Mouse (Mus musculus) lung, postnatal 36 days (tissue): ENCODE results near the gene Tmem88.

Source experiments
- DNase-seq: peaks from one replicate; pipeline ENCODE4 v3.0.0; 2022; ENCODE audit warnings: mixed read lengths

Tmem88 gene

GRCm38 (mm10) chr11:69398059-69398458 is at the start of gene Tmem88:
Tmem88 (minus strand) TSS chr11:69398234.
- DNase-seq, result peak; percentile 50

DNA sequence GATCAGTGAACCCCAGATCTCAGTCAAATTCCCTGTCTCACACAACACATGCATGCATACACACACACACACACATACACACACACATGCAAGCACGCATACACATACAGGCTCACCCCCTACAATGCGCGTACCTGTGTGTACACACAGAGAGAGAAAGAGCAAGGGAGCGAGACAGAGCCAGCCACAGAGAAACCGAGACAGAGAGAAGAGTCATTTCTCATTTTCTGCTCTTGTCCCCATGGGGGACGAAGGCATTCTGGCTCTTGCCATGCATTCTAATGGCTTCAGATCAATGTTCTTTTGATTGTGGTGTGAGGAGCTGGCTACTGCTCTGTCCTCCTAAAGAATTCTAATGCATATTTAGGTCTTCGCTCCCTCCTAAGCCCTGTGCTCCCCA is 49.3 kb upstream of the Tmem88 start:
- DNase-seq, result no peak

GRCm38 (mm10) chr11:69443328-69443727 is 45.3 kb upstream of the Tmem88 start:
- peak; percentile 79 for DNase-seq

DNA sequence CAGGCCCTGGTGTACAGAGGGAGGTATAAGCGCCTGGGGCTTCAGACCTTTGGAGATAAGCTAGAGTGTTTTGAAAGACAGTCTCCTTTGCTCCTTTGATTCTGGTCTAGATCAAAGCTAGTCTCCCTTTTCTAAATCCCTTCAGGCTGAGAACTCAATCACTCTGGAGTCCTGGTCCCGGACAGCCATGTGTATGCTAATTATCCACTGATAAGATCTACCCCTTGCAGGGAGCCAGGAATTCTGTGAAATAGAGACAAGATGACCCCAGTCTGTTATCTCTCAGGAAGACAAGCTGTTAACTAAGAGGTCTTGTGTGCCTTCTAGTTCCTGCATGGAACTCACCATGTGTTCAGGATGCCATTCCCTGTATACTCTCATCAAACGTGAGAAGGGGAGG is 39.3 kb upstream of the Tmem88 start:
- DNase-seq, result no peak

GRCm38 (mm10) chr11:69433189-69433588 is 35.2 kb upstream of the Tmem88 start:
- no peak for DNase-seq

DNA sequence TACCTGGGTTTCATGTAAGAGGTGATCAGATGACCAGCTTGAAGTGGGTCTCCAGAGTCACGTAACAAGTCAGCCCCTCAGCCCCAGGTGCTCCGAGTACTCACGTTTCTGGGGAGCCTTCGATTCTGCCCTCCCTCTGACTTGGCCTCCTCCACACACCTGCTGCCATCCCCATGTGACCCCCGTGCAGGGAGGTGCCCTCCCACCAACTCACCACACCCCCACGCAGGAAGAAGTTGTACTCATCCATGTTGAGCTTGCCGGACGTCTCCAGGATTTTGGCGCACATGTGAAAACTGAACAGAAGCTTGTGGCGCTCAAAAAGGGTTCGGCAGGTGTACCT is 34.6 kb upstream of the Tmem88 start:
- DNase-seq, result peak; percentile 27

DNA sequence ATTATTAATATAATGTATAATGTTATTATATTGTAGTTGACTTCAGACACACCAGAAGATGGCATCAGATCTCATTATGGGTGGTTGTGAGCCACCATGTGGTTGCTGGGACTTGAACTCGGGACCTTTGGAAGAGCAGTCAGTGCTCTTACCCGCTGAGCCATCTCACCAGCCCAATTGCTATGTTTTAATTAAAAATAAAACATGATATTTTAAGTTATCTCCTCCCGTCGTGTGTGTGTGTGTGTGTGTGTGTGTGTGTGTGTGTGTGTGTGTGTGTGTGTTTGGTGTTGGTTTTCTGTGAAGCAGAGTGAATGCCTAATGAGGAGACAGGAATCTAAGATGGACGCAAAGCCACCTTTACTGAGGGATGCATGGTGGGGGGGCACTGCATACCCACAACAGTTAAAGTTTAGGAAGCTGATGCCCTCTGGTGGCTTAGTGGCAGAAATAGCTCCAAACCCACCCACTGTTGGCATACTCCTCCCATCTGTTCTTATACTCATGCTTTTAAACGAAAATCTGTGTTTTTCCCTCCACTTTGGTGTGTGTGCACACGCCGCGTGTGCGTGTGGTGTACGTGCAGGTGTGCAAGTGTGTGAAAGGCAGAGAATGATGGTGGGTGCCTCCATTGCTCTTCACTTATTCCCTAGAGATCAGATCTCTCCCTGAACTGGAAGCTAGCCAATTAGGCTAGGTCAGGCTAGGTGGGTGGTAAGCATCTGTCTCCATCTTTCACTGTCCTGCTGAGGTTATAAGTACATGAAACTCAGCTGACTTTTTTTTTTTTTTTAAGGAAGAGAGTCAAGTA is 34.0 kb upstream of the Tmem88 start:
- DNase-seq, result peak; percentile 94

DNA sequence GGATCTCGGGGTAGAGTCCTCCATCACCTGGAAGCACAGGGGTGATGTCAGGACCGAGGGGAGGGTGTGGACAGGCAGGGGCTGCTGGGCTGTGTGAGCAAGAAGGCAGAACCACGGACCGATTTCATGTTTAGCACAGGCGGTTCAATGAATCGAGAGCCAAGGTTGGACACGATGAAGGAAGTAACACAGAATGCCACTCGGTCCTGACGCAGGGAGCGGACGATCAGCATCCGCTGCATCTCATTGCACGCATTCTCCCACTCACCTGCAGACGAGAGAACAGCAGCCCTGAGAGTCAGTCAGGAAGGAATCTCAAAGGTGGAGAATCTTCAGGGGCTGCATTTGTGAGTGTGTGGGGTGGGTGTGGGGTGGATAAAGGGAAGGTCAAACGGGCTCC is 32.6 kb upstream of the Tmem88 start:
- DNase-seq, result no peak

DNA sequence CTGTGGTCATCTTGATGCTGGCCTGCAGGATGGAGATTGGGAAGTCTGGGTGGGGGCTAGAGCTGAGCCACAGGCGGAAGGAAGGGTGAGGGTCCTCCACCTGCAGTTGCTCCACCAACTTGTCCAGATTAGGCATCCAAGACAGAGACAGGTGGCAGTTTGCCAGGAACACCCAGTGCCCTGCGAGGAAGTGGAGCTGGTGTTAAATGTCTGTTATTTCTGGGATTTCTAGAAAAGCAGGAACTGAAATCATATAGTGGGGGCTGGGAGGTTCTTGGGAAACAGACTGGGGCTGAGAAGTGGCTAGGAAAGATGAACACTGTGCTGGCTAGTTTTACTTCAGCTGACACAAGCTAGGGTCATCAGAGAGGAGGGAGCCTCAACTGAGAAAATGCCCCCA is 31.3 kb upstream of the Tmem88 start:
- DNase-seq, result peak; percentile 68

DNA sequence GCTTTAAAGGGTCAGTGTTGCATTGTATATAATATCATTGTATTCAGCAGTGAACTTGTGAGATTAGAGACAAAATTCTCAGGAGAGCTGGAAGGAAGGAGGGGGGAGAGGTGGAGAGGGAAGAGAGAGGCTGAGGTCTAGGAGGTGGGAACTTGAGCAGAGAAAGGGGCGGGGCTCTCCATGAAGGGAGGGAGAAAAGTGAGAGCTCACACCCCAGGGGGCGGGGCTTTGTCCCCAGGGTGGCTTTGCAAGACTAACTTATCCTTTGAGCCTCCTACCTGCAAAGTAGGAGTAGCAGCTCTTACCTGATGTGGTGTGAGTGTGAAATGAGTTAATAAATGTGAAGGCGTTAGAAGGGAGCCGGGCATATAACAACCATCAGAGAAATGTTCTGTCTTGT is 30.7 kb upstream of the Tmem88 start:
- peak; percentile 90 for DNase-seq

GRCm38 (mm10) chr11:69426246-69426645 is 28.2 kb upstream of the Tmem88 start:
- DNase-seq, result no peak

- DNase-seq, result no peak
Measured at GRCm38 (mm10) chr11:69423885-69424284, 25.9 kb upstream of the Tmem88 start.

- DNase-seq, result no peak
Measured at GRCm38 (mm10) chr11:69422842-69423241, 24.8 kb upstream of the Tmem88 start.

GRCm38 (mm10) chr11:69421131-69421977 is 23.3 kb upstream of the Tmem88 start:
- no peak for DNase-seq

- no peak for DNase-seq
Measured at GRCm38 (mm10) chr11:69420554-69421000, 22.5 kb upstream of the Tmem88 start.

GRCm38 (mm10) chr11:69419813-69420553 is 21.9 kb upstream of the Tmem88 start:
- DNase-seq, result peak; percentile 78

DNA sequence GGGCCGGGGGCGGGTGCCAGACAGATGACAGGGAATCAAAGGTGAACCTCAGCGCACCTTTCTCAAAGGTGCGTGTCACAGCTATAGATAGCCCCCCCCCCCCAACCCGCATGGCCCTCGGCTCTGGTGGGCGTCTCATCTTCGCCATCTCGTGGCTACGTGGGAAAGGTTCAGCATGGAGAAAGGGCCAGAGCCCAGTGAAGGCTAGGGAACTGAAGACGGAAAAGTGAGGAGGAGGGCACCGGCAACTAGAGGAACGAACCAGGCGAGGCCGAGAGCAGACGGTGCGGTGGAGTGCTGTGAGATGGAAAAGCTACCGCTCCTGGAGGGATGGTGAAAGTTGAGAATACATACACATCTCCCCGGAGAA is 21.4 kb upstream of the Tmem88 start:
- peak; percentile 54 for DNase-seq

DNA sequence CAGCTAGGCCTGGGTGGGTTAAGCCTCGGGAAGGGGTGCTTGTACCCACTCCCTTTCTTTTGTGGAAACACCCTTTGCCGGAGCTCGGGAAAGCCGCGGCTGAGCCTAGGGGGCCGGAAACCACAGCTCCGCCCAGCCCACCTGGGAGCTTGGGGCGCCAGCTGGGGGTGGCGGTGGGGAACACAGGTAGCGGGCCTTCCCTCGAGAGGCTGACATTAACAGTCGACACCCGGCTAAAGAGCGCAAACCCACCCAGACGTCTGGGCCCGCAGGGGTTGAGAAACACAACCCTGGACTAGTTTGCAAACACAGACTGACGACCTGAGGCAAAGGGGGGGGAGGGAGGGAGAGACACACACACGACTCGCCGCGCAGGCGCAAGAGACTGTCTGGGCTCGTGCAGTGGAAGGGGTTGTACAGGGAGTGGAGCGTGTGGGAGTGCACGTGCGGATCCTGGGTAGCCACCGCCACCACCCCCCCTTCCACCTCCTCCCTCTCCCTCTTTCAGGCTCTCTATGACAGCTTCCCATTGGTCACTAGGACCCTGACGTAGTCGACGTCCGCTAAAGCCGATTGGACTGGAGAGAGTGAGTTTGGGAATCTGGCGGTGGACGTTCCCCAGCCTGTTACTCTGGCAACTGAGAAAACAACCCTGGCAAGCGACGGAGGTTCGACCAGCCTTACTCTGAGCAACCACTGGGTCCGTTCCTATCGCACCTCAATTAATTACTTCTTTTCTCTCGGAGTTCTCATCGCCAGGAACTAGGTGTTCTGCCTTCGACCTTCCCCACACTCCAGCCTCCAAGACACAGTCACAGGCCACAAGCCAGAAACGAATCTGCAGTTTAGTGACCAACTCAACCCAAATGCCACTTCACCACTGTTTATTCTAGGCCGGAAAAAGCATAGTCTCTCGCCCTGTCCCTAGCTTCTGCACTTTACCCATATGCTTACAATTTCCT is 20.7 kb upstream of the Tmem88 start:
- peak; percentile 97 for DNase-seq

DNA sequence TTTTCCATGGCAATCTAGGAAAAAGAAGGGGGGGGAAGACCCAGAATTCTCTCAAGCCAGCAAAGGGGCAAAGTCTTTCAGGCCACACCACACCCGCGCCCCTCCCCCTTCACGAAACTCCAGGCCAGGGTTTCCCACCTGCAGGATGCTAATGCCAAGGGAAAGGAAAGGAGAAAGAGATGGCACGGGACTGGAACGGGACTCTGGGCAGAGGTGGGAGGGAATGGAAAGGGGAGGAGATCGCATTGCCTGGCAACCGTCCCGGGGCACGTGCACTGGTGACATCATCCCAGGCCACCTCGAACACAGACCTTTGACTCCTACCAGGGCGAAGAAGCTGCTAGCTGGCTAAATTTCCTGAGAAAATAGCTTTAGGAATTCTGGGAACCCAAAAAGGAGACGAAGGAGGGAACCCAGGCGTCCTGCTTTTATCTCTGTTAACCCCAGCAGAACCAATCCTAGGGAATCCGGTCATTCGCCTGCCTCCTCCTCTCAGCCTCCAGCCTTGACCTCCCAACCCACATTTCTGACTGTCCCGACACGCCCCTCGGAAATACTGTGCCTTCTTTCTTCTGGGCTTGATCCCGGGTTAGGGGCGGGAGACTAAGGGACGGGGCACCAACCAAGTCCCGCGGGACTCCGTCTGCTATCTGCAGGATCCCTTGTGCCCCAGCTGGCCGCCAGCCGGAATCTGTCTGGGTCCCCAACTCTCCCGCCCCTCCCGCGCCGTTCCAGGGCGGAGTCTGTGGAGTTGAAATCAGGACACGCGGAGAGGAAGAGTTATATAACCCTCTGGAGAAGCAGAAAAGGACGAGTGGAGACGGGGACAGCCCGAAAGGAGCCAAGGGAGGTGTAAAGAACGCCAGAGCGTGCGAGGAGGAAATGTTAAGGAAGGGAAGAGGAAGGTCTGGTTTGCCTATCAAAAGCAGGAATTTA is 19.7 kb upstream of the Tmem88 start:
- peak; percentile 97 for DNase-seq

DNA sequence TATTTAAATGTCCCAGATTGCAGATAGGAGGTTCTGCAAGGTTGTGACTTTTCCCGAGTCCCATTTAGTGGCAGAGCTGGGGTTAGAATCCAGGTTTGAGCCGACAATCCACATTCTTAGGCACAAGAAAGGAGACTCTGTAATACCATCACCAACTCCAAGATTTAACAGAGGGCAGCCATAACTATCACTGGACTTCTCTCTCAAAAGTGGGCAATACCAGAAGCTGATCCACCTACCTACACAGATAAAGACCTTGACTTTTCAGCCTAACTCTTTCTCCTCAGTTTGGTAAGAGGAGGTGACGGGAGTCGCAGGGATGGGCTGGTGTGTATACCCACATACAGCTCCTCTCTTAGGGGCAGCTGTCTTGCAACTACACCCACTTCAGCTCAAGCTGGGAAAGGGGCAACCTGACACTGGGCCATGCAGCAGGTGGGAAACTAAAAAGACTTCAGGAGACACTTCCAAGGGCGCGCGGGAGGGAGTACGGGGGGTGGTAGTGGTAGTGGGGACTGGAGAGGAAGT is 19.0 kb upstream of the Tmem88 start:
- no peak for DNase-seq

DNA sequence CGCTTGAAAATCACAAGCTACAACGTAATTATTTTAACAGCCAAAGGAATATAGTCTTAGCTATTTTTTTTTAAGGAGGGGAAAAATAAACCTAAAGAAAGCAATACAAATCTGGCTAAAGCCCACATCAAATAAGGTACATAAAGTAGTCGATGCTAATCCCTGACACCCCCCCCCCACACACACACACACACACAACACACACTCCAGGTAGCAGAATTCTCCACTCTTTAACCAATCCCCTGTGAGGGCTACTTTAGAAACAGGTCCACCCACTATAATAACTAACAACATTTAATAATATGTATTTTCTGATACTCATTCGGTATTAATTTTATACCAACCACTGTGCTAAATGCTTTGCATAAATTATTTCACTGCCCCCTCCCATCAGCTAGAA is 18.5 kb upstream of the Tmem88 start:
- DNase-seq, result no peak
